Mouse (Mus musculus) lung, postnatal 0 days (tissue): ENCODE results near the gene Arid4b.

ENCODE experiments used
- CTCF ChIP-seq: IDR thresholded peaks from 2 replicates; pipeline ENCODE4 v1.5.1; 2016; ENCODE audit warnings: antibody characterized with exemption, mild to moderate bottlenecking
- EP300 ChIP-seq: IDR thresholded peaks from 2 replicates; pipeline ENCODE4 v1.6.1; 2016; ENCODE audit warnings: antibody characterized with exemption, mild to moderate bottlenecking, control low read depth

DNA sequence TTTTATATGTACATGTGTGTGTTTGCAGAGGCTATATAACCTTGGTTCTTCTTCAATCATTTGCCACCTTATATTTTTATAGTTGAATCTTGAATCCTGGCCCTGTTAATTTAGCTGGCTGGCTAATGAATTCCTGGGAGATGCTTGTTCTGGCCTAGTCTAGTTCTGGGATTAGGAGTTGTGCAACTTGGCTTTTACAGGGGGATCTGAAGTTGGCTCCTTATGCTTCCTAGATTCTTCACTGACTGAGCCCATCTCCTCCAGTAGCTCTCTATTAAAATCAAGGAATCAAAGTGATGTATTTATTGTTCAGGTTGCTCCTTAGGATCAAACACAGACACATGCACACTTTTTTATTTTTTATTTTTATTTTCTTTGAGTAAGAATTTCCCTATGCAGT is 3.5 kb upstream of the Arid4b start:
- no peak for TF ChIP-seq EP300
- TF ChIP-seq CTCF, result no peak
